In genomic region chr7:24481474-24482207, GRCm38 (mm10) we compare ENCODE assay signal across 8 mouse cellular contexts. TPM values are rescaled to one million over a fixed set of nuclear protein-coding genes. Genes with fewer than 3 reads are reported as not detected.
DNase-seq lines count a peak whose midpoint lies in the region; ATAC-seq and TF ChIP-seq lines count a peak whose summit lies in the region.

Gene Cadm4 (plus strand): TSS chr7:24482023.

- DNase-seq in 3T3-L1 (ENCODE audit: low read depth, low spot score) (peak; percentile 19), liver (peak; percentile 84)
- DNase-seq in heart, embryonic 10.5 days (ENCODE audit: low spot score) = peak; percentile 88
- peak; percentile 89 for DNase-seq in splenic B cell, adult 2 months (ENCODE audit: low read depth, low spot score)

- H3K36me3 ChIP-seq in embryonic facial prominence, embryonic 15.5 days = no peaks in the 10 kb centered on the region
- no peaks in the 10 kb centered on the region for H3K36me3 ChIP-seq in heart, embryonic 10.5 days
- no peaks in the 10 kb centered on the region for H3K36me3 ChIP-seq in kidney, embryonic 14.5 days (ENCODE audit: control insufficient read depth, insufficient read depth, low read length)
- no peaks in the 10 kb centered on the region for H3K36me3 ChIP-seq in myocyte (ENCODE audit: control insufficient read depth, insufficient read depth)
- H3K36me3 ChIP-seq in splenic B cell, adult 2 months (ENCODE audit: control insufficient read depth, insufficient read depth, low read length, poor library complexity, severe bottlenecking) = no peaks in the 10 kb centered on the region

- 1% methylated on average over 78 of the region's 83 CpGs for WGBS in bone marrow, adult 2 months
- WGBS in embryonic facial prominence, embryonic 15.5 days = under 1% methylated on average over 64 of the region's 83 CpGs
- WGBS in heart, embryonic 10.5 days = 2% methylated on average over 72 of the region's 83 CpGs
- WGBS in kidney, embryonic 14.5 days = 1% methylated on average over 71 of the region's 83 CpGs

- no peak for TF ChIP-seq POLR2A in bone marrow, adult 2 months (IDR thresholded peaks at IDR 0.05; ENCODE audit: borderline replicate concordance, control insufficient read depth, low read depth, low read length)
- TF ChIP-seq POLR2A in myocyte (IDR thresholded peaks at IDR 0.05; ENCODE audit: insufficient read length, low read depth) = peak; percentile 90

- no peaks in the 10 kb centered on the region for H3K9me3 ChIP-seq in embryonic facial prominence, embryonic 15.5 days (replicated peaks)
- no peaks in the 10 kb centered on the region for H3K9me3 ChIP-seq in heart, embryonic 10.5 days
- H3K9me3 ChIP-seq in kidney, embryonic 14.5 days (ENCODE audit: control insufficient read depth, low read length) = no peaks in the 10 kb centered on the region

- H3K27me3 ChIP-seq in embryonic facial prominence, embryonic 15.5 days = peaks cover 7% of the 10 kb centered on the region; the same call in 1 of the 2 replicates
- peaks cover 82% of the 10 kb centered on the region for H3K27me3 ChIP-seq in heart, embryonic 10.5 days (ENCODE audit: insufficient read depth, poor library complexity, severe bottlenecking)
- H3K27me3 ChIP-seq in kidney, embryonic 14.5 days (ENCODE audit: control insufficient read depth, insufficient read depth, low read length) = peaks cover 4% of the 10 kb centered on the region; the same call in 1 of the 2 replicates
- H3K27me3 ChIP-seq in myocyte (ENCODE audit: control insufficient read depth, insufficient read depth, insufficient read length) = no peaks in the 10 kb centered on the region
- no peaks in the 10 kb centered on the region for H3K27me3 ChIP-seq in splenic B cell, adult 2 months (ENCODE audit: control insufficient read depth, insufficient read depth, low read length, poor library complexity, severe bottlenecking)

- H3ac ChIP-seq in myocyte (ENCODE audit: control insufficient read depth, insufficient read length) = peak within 1 kb of the TSS; percentile 53

- peak within 1 kb of the TSS; percentile 29 for H3K9ac ChIP-seq in embryonic facial prominence, embryonic 15.5 days
- H3K9ac ChIP-seq in kidney, embryonic 14.5 days (ENCODE audit: low read depth, low read length) = peak within 1 kb of the TSS; percentile 71

- peak; percentile 84 for ATAC-seq in embryonic facial prominence, embryonic 15.5 days (ENCODE audit: insufficient number of reproducible peaks, low FRiP score, low TSS enrichment, low read depth)
- peak; percentile 84 for ATAC-seq in kidney, embryonic 14.5 days (ENCODE audit: low FRiP score, low TSS enrichment)

- TF ChIP-seq CTCF in bone marrow, adult 2 months (IDR thresholded peaks at IDR 0.05; ENCODE audit: control insufficient read depth, insufficient read depth, low read length) = no peak

- H3K4me3 ChIP-seq in bone marrow, adult 2 months (replicated peaks; ENCODE audit: control insufficient read depth, low read depth, low read length) = peak within 1 kb of the TSS; percentile 46
- H3K4me3 ChIP-seq in embryonic facial prominence, embryonic 15.5 days (replicated peaks) = peak within 1 kb of the TSS; percentile 67
- peak within 1 kb of the TSS; percentile 75 for H3K4me3 ChIP-seq in heart, embryonic 10.5 days
- peak within 1 kb of the TSS; percentile 61 for H3K4me3 ChIP-seq in kidney, embryonic 14.5 days (ENCODE audit: low read length)
- peak within 1 kb of the TSS; percentile 37 for H3K4me3 ChIP-seq in myocyte

- H3K4me1 ChIP-seq in bone marrow, adult 2 months (ENCODE audit: control insufficient read depth, insufficient read depth, low read length) = 0 out of 2 replicates have a peak, but pooled peaks cover 2% of the 10 kb centered on the region
- peaks cover 20% of the 10 kb centered on the region for H3K4me1 ChIP-seq in embryonic facial prominence, embryonic 15.5 days
- H3K4me1 ChIP-seq in heart, embryonic 10.5 days = peaks cover 21% of the 10 kb centered on the region
- peaks cover 14% of the 10 kb centered on the region; the same call in 1 of the 2 replicates for H3K4me1 ChIP-seq in kidney, embryonic 14.5 days (ENCODE audit: control insufficient read depth, insufficient read depth, low read length)

- peaks cover 4% of the 10 kb centered on the region for H3K79me2 ChIP-seq in myocyte (ENCODE audit: control insufficient read depth, insufficient read depth)

- no peak within 1 kb of the TSS for H3K27ac ChIP-seq in bone marrow, adult 2 months (ENCODE audit: control insufficient read depth, insufficient read depth, low read depth, low read length, poor library complexity)
- H3K27ac ChIP-seq in embryonic facial prominence, embryonic 15.5 days (replicated peaks) = no peak within 1 kb of the TSS
- peak within 1 kb of the TSS; percentile 78 for H3K27ac ChIP-seq in heart, embryonic 10.5 days
- no peak within 1 kb of the TSS for H3K27ac ChIP-seq in kidney, embryonic 14.5 days (ENCODE audit: low read depth, low read length)

- H3K4me2 ChIP-seq in embryonic facial prominence, embryonic 15.5 days (replicated peaks) = peak within 1 kb of the TSS; percentile 94
- peak within 1 kb of the TSS; percentile 97 for H3K4me2 ChIP-seq in kidney, embryonic 14.5 days (replicated peaks; ENCODE audit: low read depth, low read length)
- peak within 1 kb of the TSS; percentile 99 for H3K4me2 ChIP-seq in myocyte (ENCODE audit: low read depth)

TF ChIP-seq in myocyte, 11 proteins besides CTCF, POLR2A, EP300 and RAD21:
- TF ChIP-seq USF1 (IDR thresholded peaks at IDR 0.05; ENCODE audit: low read depth) (no peak), MYOD1 (IDR thresholded peaks at IDR 0.05; ENCODE audit: control insufficient read depth in 1 of 3, insufficient read length in 2 of 3, low read depth in 2 of 3) (peak in 1 of 3 experiments; percentile 2), MYOG (IDR thresholded peaks at IDR 0.05; ENCODE audit: control insufficient read depth in 1 of 3, insufficient read depth in 1 of 3, insufficient read length in 2 of 3, low read depth in 2 of 3) (peak in 1 of 3 experiments; percentile 39), POLR2AphosphoS2 (IDR thresholded peaks at IDR 0.05; ENCODE audit: insufficient read length, low read depth) (peak; percentile 78), REST (IDR thresholded peaks at IDR 0.05; ENCODE audit: insufficient read depth, insufficient read length) (peak; percentile 46), TCF3 (IDR thresholded peaks at IDR 0.05; ENCODE audit: insufficient read length, low read depth) (no peak)
TF ChIP-seq in myocyte: peak in this region for 4.

RNA-seq across cellular contexts. Expression of gene Cadm4, which starts in this region (rescaled TPM):
- 1.4 TPM in 1 of 2 replicates, not detected in the other for polyA plus RNA-seq in bone marrow, adult 2 months (2011; ENCODE audit: insufficient read depth, insufficient read length, low replicate concordance, missing spikeins)
- polyA plus RNA-seq in embryonic facial prominence, embryonic 15.5 days (2015; fragmentation: Nextera tagmentation; extraction: Ambion mirVana) = 7.5 and 8.0 TPM in 2 replicates
- polyA plus RNA-seq in heart, embryonic 10.5 days (2016; fragmentation: Nextera tagmentation; extraction: Ambion mirVana) = 0.54 and 0.63 TPM in 2 replicates
- 1.5 and 5.9 TPM in 2 replicates for polyA plus RNA-seq in kidney, embryonic 14.5 days (2014; fragmentation: Nextera tagmentation; extraction: Ambion mirVana)
- polyA plus RNA-seq in myocyte (2012; fragmentation: generic; extraction: Trizol) = 54.4 TPM

Comparison
In these comparisons a context has a peak if more than half of its experiments do, and no peak if none do; other contexts are left out.
1. Peak in DNase-seq, H3K4me3 ChIP-seq and H3K27ac ChIP-seq in heart, embryonic 10.5 days; RNA of the gene not detected or under 1 TPM.
2. DNase-seq: peak in every context shown above with its lines; median percentile 89 in splenic B cell, adult 2 months; 88 in heart, embryonic 10.5 days; 84 in liver; 19 in 3T3-L1.